Mouse (Mus musculus): ENCODE results near the gene Slc25a35.

GRCm38 (mm10) chr11:68979320-68979733 is 11.4 kb downstream of the Slc25a35 start:
- TF ChIP-seq CTCF (IDR thresholded peaks at IDR 0.05; ENCODE audit: insufficient read depth, low read depth, low read length): no peak
- TF ChIP-seq POLR2A (IDR thresholded peaks at IDR 0.05; ENCODE audit: insufficient read depth, low read depth, low read length): no peak

All from olfactory bulb, adult 2 months (tissue).